Mouse (Mus musculus) forebrain, embryonic 14.5 days (tissue): ENCODE measurements at regions not wholly inside any gene's neighbourhood (a gene's known extent, or its start where the extent isn't known, plus 50 kb on each side); places are given as distances from the start of the nearest gene placed in this dataset.

ENCODE experiments used
- ATAC-seq: fragments of 200-750 bp; cut with Nextera tagmentation; 2 replicates; pipeline ENCODE4 v1.8.0; 2017; ENCODE audit warnings: mild to moderate bottlenecking, moderate library complexity
- DNase-seq: peaks from one replicate; pipeline ENCODE4 v3.0.0-alpha.2; 2015; ENCODE audit warnings: low spot score
- H3K27ac ChIP-seq: fragments of 300-500 bp; sonication (generic); 2 replicates; pipeline ENCODE4 v1.5.1; 2014; ENCODE audit warnings: low read depth, mild to moderate bottlenecking, control low read depth, low read length, moderate library complexity
- H3K27me3 ChIP-seq: fragments of 300-500 bp; sonication (generic); replicated peaks from 2 replicates; pipeline ENCODE4 v1.6.1; 2014; ENCODE audit warnings: low read length, control low read depth, mixed read lengths; ENCODE audit not compliant: control insufficient read depth, insufficient read depth
- H3K36me3 ChIP-seq: fragments of 300-500 bp; sonication (generic); 2 replicates; pipeline ENCODE4 v1.6.1; 2014; ENCODE audit warnings: low read length, control low read depth; ENCODE audit not compliant: control insufficient read depth, insufficient read depth
- H3K4me1 ChIP-seq: fragments of 300-500 bp; sonication (generic); 2 replicates; pipeline ENCODE4 v1.6.1; 2014; ENCODE audit warnings: antibody characterized with exemption, low read length, control low read depth; ENCODE audit not compliant: control insufficient read depth, insufficient read depth
- H3K4me2 ChIP-seq: fragments of 300-500 bp; sonication (generic); 2 replicates; pipeline ENCODE4 v1.6.1; 2014; ENCODE audit warnings: mild to moderate bottlenecking, control low read depth, low read length
- H3K4me3 ChIP-seq: fragments of 300-500 bp; sonication (generic); 2 replicates; pipeline ENCODE4 v1.5.1; 2014; ENCODE audit warnings: low read depth, low read length, control low read depth
- H3K9ac ChIP-seq: fragments of 300-500 bp; sonication (generic); 2 replicates; pipeline ENCODE4 v1.6.1; 2014; ENCODE audit warnings: mild to moderate bottlenecking, low read length, control low read depth, moderate library complexity
- H3K9me3 ChIP-seq: fragments of 300-500 bp; sonication (generic); replicated peaks from 2 replicates; pipeline ENCODE4 v1.6.1; 2016; ENCODE audit warnings: low read length, control low read depth, mixed read lengths; ENCODE audit not compliant: control insufficient read depth
- WGBS: fragments of 180-500 bp; shearing (Covaris S2); extraction: QIAGEN DNeasy Blood & Tissue Kit; methylation state at CpG from one replicate; pipeline ENCODE4 v1.1.7; 2014; 5-methylcytosine and 5-hydroxymethylcytosine counted together

- no peak for ATAC-seq
- peak; percentile 73 for DNase-seq
- peaks cover 4% of the 10 kb centered on the region; the same call in 1 of the 2 replicates for H3K4me1 ChIP-seq
- H3K27me3 ChIP-seq, result no peaks in the 10 kb centered on the region
- no peak overlapping the region for H3K9ac ChIP-seq
- H3K27ac ChIP-seq, result no peak overlapping the region
- no peaks in the 10 kb centered on the region for H3K9me3 ChIP-seq
- no peaks in the 10 kb centered on the region for H3K36me3 ChIP-seq
- no peak overlapping the region for H3K4me2 ChIP-seq
- 37% methylated on average over 8 of the region's 8 CpGs for WGBS
- no peak overlapping the region for H3K4me3 ChIP-seq
Observed at GRCm38 (mm10) chr14:68973636-68974101, 320.4 kb downstream of the Synb start.

- ATAC-seq (no peak), DNase-seq (peak; percentile 58)
- Histone ChIP-seq H3K27me3 (no peaks in the 10 kb centered on the region), H3K27ac (no peak overlapping the region), H3K4me1 (no peaks in the 10 kb centered on the region), H3K36me3 (no peaks in the 10 kb centered on the region), H3K4me2 (no peak overlapping the region), H3K9me3 (no peaks in the 10 kb centered on the region), H3K9ac (no peak overlapping the region), H3K4me3 (no peak overlapping the region)
- 3% methylated on average over 1 of the region's 1 CpGs for whole genome bisulfite sequencing
Observed at GRCm38 (mm10) chr14:68966758-68967157, 327.3 kb downstream of the Synb start.

- WGBS, result 29% methylated on average over 9 of the region's 9 CpGs
- ATAC-seq, result no peak
- no peaks in the 10 kb centered on the region for H3K27me3 ChIP-seq
- H3K4me3 ChIP-seq, result no peak overlapping the region
- H3K27ac ChIP-seq, result no peak overlapping the region
- DNase-seq, result no peak
- no peaks in the 10 kb centered on the region for H3K36me3 ChIP-seq
- H3K4me1 ChIP-seq, result no peaks in the 10 kb centered on the region
- no peak overlapping the region for H3K9ac ChIP-seq
- no peak overlapping the region for H3K4me2 ChIP-seq
- H3K9me3 ChIP-seq, result no peaks in the 10 kb centered on the region
Observed at GRCm38 (mm10) chr14:68954577-68955460, 339.3 kb downstream of the Synb start.

- H3K9ac ChIP-seq, result no peak overlapping the region
- no peaks in the 10 kb centered on the region for H3K36me3 ChIP-seq
- no peaks in the 10 kb centered on the region for H3K9me3 ChIP-seq
- H3K27me3 ChIP-seq, result no peaks in the 10 kb centered on the region
- 92% methylated on average over 3 of the region's 3 CpGs for WGBS
- no peak for DNase-seq
- no peak for ATAC-seq
- no peaks in the 10 kb centered on the region for H3K4me1 ChIP-seq
- H3K4me3 ChIP-seq, result no peak overlapping the region
- no peak overlapping the region for H3K27ac ChIP-seq
- H3K4me2 ChIP-seq, result no peak overlapping the region
Observed at GRCm38 (mm10) chr14:68945906-68946305, 348.2 kb downstream of the Synb start.

GRCm38 (mm10) chr14:68945434-68945833 is 348.7 kb downstream of the Synb start:
- Histone ChIP-seq H3K36me3 (no peaks in the 10 kb centered on the region), H3K9ac (no peak overlapping the region), H3K4me2 (no peak overlapping the region), H3K27ac (no peak overlapping the region), H3K9me3 (no peaks in the 10 kb centered on the region), H3K27me3 (no peaks in the 10 kb centered on the region), H3K4me1 (no peaks in the 10 kb centered on the region), H3K4me3 (no peak overlapping the region)
- DNase-seq (no peak), ATAC-seq (no peak)
- WGBS, result 62% methylated on average over 4 of the region's 4 CpGs

GRCm38 (mm10) chr14:68941759-68942158 is 352.3 kb downstream of the Synb start:
- 89% methylated on average over 2 of the region's 2 CpGs for WGBS
- no peaks in the 10 kb centered on the region for H3K9me3 ChIP-seq
- no peak overlapping the region for H3K27ac ChIP-seq
- no peaks in the 10 kb centered on the region for H3K4me1 ChIP-seq
- H3K4me3 ChIP-seq, result no peak overlapping the region
- no peaks in the 10 kb centered on the region for H3K36me3 ChIP-seq
- no peak overlapping the region for H3K9ac ChIP-seq
- no peaks in the 10 kb centered on the region for H3K27me3 ChIP-seq
- ATAC-seq, result no peak
- DNase-seq, result no peak
- H3K4me2 ChIP-seq, result no peak overlapping the region

GRCm38 (mm10) chr14:68941132-68941690 is 352.9 kb downstream of the Synb start:
- no peak overlapping the region for H3K9ac ChIP-seq
- H3K4me1 ChIP-seq, result no peaks in the 10 kb centered on the region
- no peaks in the 10 kb centered on the region for H3K36me3 ChIP-seq
- ATAC-seq (no peak), DNase-seq (no peak)
- WGBS, result 19% methylated on average over 7 of the region's 7 CpGs
- H3K4me3 ChIP-seq, result no peak overlapping the region
- H3K4me2 ChIP-seq, result no peak overlapping the region
- H3K27me3 ChIP-seq, result no peaks in the 10 kb centered on the region
- no peaks in the 10 kb centered on the region for H3K9me3 ChIP-seq
- no peak overlapping the region for H3K27ac ChIP-seq

- Histone ChIP-seq H3K27ac (no peak overlapping the region), H3K4me1 (peaks cover 16% of the 10 kb centered on the region), H3K36me3 (no peaks in the 10 kb centered on the region), H3K4me2 (peak overlapping the region; percentile 22; the same call in 1 of the 2 replicates), H3K27me3 (no peaks in the 10 kb centered on the region), H3K4me3 (no peak overlapping the region), H3K9me3 (no peaks in the 10 kb centered on the region), H3K9ac (no peak overlapping the region)
- ATAC-seq, result peak; percentile 20; the same call in 1 of the 2 replicates
- WGBS, result 67% methylated on average over 6 of the region's 6 CpGs
- no peak for DNase-seq
Observed at GRCm38 (mm10) chr14:68935303-68935662, 358.8 kb downstream of the Synb start.
